Mouse (Mus musculus) erythroblast, embryonic 14.5 days (primary cell): Measurements from ENCODE around the gene Bad.

Source experiments
- GATA1 ChIP-seq: IDR thresholded peaks from 2 replicates; pipeline ENCODE4 v1.6.1; 2012; ENCODE audit warnings: low read length, inconsistent platforms, mixed read lengths
- TAL1 ChIP-seq: IDR thresholded peaks from 3 replicates; pipeline ENCODE4 v1.6.1; 2012; ENCODE audit warnings: low read length, inconsistent platforms, mixed read lengths

DNA sequence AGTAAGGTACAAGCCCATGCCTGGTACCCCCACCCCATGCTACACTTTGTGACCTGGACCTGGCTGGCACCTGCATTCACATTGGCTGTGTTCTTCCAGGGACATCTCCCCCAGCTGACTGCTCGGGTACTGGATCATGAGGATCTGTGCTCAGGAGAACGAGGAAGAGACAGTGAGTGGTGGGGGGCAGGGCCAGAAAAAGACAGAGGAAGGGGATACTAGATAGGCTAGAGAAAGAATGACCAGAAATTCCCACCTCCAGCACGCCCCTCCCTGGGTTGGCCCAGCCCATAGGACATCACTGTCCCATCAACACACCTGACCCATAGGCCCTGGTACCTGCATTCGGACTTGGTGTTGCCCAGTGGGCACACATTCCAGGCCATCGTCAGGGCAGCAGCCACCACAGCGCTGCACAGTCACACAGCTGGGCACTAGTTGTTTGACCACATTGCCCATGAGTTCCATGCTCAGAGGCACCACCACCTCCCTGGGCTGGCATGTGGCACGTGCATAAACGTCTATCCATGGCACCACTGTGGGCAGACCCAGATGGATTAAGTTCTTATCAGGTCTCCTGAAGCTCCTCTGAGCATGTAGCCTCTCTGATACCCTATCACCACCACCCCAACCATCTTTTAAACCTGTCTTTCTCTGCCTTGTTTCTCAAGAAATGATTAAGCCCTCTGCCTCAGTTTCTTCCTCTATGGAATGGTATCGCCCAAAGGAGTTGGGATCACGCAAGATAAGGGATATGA lies 44.5 kb downstream of the Bad start:
- TF ChIP-seq GATA1 (no peak), TAL1 (no peak)
